Comparison of ENCODE assay signal across 12 mouse cellular contexts in genomic region chr19:43521362-43521761, GRCm38 (mm10). TPM values are rescaled to one million over a fixed set of nuclear protein-coding genes. Genes with fewer than 3 reads are reported as not detected.
A peak's percentile ranks its signal among the peaks of the same experiment; 100 is the strongest.
DNase-seq lines count a peak whose midpoint lies in the region; ATAC-seq and TF ChIP-seq lines count a peak whose summit lies in the region.
"Had no signal": no experiment of that assay in that cellular context is flagged by ENCODE, and none has a peak within 500 bp of the region (broad histone marks: within the 10 kb centered on the region; RNA-seq: fewer than 3 reads in every experiment).

No protein-coding gene starts in this region.

- ATAC-seq in heart, embryonic 12.5 days (ENCODE audit: insufficient number of reproducible peaks, low FRiP score): no peak
- no peak for ATAC-seq in midbrain, postnatal 0 days (ENCODE audit: low FRiP score)
- ATAC-seq: CD4-positive, CD25-positive, alpha-beta regulatory T cell, adult 4 months had no signal

- DNase-seq in heart, adult 8-10 months (ENCODE audit: low spot score): no peak
- DNase-seq in layer of hippocampus, adult 2 months (ENCODE audit: low spot score in 2 of 2): no peak
- DNase-seq in layer of hippocampus, postnatal 36 days: no peak
- no peak for DNase-seq in midbrain, postnatal 0 days (ENCODE audit: low spot score)
- DNase-seq in urinary bladder, postnatal 14 days (ENCODE audit: low spot score): no peak
- DNase-seq in adrenal gland, adult 18-20 months (ENCODE audit: low spot score in 2 of 2): no peak
- DNase-seq: lung, postnatal 36 days had no signal

- no peak for TF ChIP-seq CTCF in layer of hippocampus, adult 2 months (conservative IDR thresholded peaks at IDR 0.05)
- no peak for TF ChIP-seq CTCF in bone marrow macrophage, adult 2 months (IDR thresholded peaks at IDR 0.05; ENCODE audit: low read depth, low read length)
- no peak for TF ChIP-seq CTCF in midbrain, postnatal 0 days (IDR thresholded peaks at IDR 0.05)

- H3K4me1 ChIP-seq in heart, embryonic 12.5 days (replicated peaks): peaks cover 54% of the 10 kb centered on the region
- peaks cover 30% of the 10 kb centered on the region for H3K4me1 ChIP-seq in bone marrow macrophage, adult 2 months (ENCODE audit: control insufficient read depth, insufficient read depth, low read length)
- H3K4me1 ChIP-seq in midbrain, postnatal 0 days (ENCODE audit: insufficient read depth, low read length): no peaks in the 10 kb centered on the region

- no peak overlapping the region for H3K4me3 ChIP-seq in heart, embryonic 12.5 days
- peak overlapping the region; percentile 43 for H3K4me3 ChIP-seq in layer of hippocampus, adult 2 months
- peak overlapping the region; percentile 44 for H3K4me3 ChIP-seq in bone marrow macrophage, adult 2 months (ENCODE audit: insufficient read depth, low read length)
- H3K4me3 ChIP-seq in midbrain, postnatal 0 days (ENCODE audit: low read depth, low read length): no peak overlapping the region
- H3K4me3 ChIP-seq: limb, embryonic 13.5 days; neural tube, embryonic 12.5 days had no signal

- no peak overlapping the region for H3K9ac ChIP-seq in heart, embryonic 12.5 days
- no peak overlapping the region for H3K9ac ChIP-seq in midbrain, postnatal 0 days (replicated peaks; ENCODE audit: low read length, poor library complexity, severe bottlenecking)

- 67% methylated on average over 8 of the region's 8 CpGs for WGBS in heart, embryonic 12.5 days
- WGBS in midbrain, postnatal 0 days: 29% methylated on average over 8 of the region's 8 CpGs

- H3K27ac ChIP-seq in heart, embryonic 12.5 days (ENCODE audit: poor library complexity, severe bottlenecking): no peak overlapping the region
- peak overlapping the region; percentile 61 for H3K27ac ChIP-seq in layer of hippocampus, adult 2 months
- H3K27ac ChIP-seq in bone marrow macrophage, adult 2 months (ENCODE audit: insufficient read depth, low read depth, low read length): 0 out of 2 replicates have a peak overlapping the region, but pooled peaks have one; percentile 21
- H3K27ac ChIP-seq in midbrain, postnatal 0 days (ENCODE audit: low read depth, low read length): no peak overlapping the region
- H3K27ac ChIP-seq: limb, embryonic 13.5 days; neural tube, embryonic 12.5 days had no signal

- no peak for TF ChIP-seq POLR2A in bone marrow macrophage, adult 2 months (IDR thresholded peaks at IDR 0.05; ENCODE audit: borderline replicate concordance, low read depth, low read length)

- peak overlapping the region; percentile 29 for H3K4me2 ChIP-seq in heart, embryonic 12.5 days
- H3K4me2 ChIP-seq in midbrain, postnatal 0 days (ENCODE audit: low read depth, low read length, poor library complexity, severe bottlenecking): peak overlapping the region; percentile 36
- H3K4me2 ChIP-seq: limb, embryonic 13.5 days had no signal

- H3K36me3 ChIP-seq in heart, embryonic 12.5 days: no peaks in the 10 kb centered on the region
- no peaks in the 10 kb centered on the region for H3K36me3 ChIP-seq in midbrain, postnatal 0 days (ENCODE audit: insufficient read depth, low read length)
- H3K36me3 ChIP-seq: limb, embryonic 13.5 days; neural tube, embryonic 12.5 days had no signal

- no peaks in the 10 kb centered on the region for H3K27me3 ChIP-seq in heart, embryonic 12.5 days (replicated peaks)
- H3K27me3 ChIP-seq in midbrain, postnatal 0 days (ENCODE audit: insufficient read depth, low read length): no peaks in the 10 kb centered on the region
- H3K27me3 ChIP-seq: limb, embryonic 13.5 days; neural tube, embryonic 12.5 days had no signal

- H3K9me3 ChIP-seq in heart, embryonic 12.5 days (replicated peaks): no peaks in the 10 kb centered on the region
- no peaks in the 10 kb centered on the region for H3K9me3 ChIP-seq in midbrain, postnatal 0 days (ENCODE audit: low read length)
- H3K9me3 ChIP-seq: limb, embryonic 13.5 days; neural tube, embryonic 12.5 days had no signal

RNA-seq across cellular contexts. Expression of gene Got1, which starts 3.0 kb away (rescaled TPM):
- 180 and 181 TPM in 2 replicates for polyA plus RNA-seq in heart, embryonic 12.5 days (2016; fragmentation: Nextera tagmentation; extraction: Ambion mirVana)
- total RNA-seq in heart, adult 8-10 months (2022): 1,000 to 10,000 TPM in 3 of 4 experiments, 100 to 1,000 TPM in 1; 973 to 1,404 (median 1,052) TPM
- 100 to 1,000 TPM; 324 to 355 TPM for total RNA-seq in layer of hippocampus, adult 2 months (2021)
- 100 to 1,000 TPM; 308 to 355 TPM for total RNA-seq in layer of hippocampus, postnatal 36 days (2021)
- 49.3 and 53.5 TPM in 2 replicates for polyA plus RNA-seq in bone marrow macrophage, adult 2 months (2012; ENCODE audit: insufficient read depth, insufficient read length, missing spikeins)
- total RNA-seq in midbrain, postnatal 0 days (2014; rRNA removed): 89.8 and 103 TPM in 2 replicates
- 121 and 129 TPM in 2 replicates for polyA plus RNA-seq in midbrain, postnatal 0 days (2015; fragmentation: Nextera tagmentation; extraction: Ambion mirVana)
- 100 to 1,000 TPM; 181 to 350 TPM for total RNA-seq in adrenal gland, adult 18-20 months (2021)

Comparison
In these comparisons a context has a peak if more than half of its experiments do, and no peak if none do; other contexts are left out.
1. H3K27ac ChIP-seq: peak in layer of hippocampus, adult 2 months (single experiment) and bone marrow macrophage, adult 2 months (single experiment); none in heart, embryonic 12.5 days (single experiment) and midbrain, postnatal 0 days (single experiment).
2. H3K4me3 ChIP-seq: peak in layer of hippocampus, adult 2 months (single experiment) and bone marrow macrophage, adult 2 months (single experiment); none in heart, embryonic 12.5 days (single experiment) and midbrain, postnatal 0 days (single experiment).